Mouse (Mus musculus) liver, embryonic 14.5 days (tissue): ENCODE data around the gene Capzb. TPM values are rescaled to one million over a fixed set of nuclear protein-coding genes. Genes with fewer than 3 reads are reported as not detected.

Source experiments
- ATAC-seq: fragments of 200-750 bp; cut with Nextera tagmentation; 2 replicates; pipeline ENCODE4 v1.8.0; 2017; ENCODE audit warnings: moderate number of reproducible peaks, mild to moderate bottlenecking, moderate library complexity; ENCODE audit not compliant: insufficient read depth
- DNase-seq, 3 experiments: peaks; one replicate each; pipeline ENCODE4 v3.0.0-alpha.2; 2012 to 2013; ENCODE audit warnings: low read depth in 3 of 3, low spot score in 3 of 3
- H3K27ac ChIP-seq: fragments of 300-500 bp; sonication (generic); 2 replicates; pipeline ENCODE4 v1.5.1; 2014; ENCODE audit warnings: moderate library complexity, mild to moderate bottlenecking, control low read depth, inconsistent platforms
- H3K27me3 ChIP-seq: fragments of 300-500 bp; sonication (generic); 2 replicates; pipeline ENCODE4 v1.6.1; 2014; ENCODE audit warnings: mild to moderate bottlenecking, low read length, moderate library complexity; ENCODE audit not compliant: control insufficient read depth, insufficient read depth
- H3K36me3 ChIP-seq: fragments of 300-500 bp; sonication (generic); replicated peaks from 2 replicates; pipeline ENCODE4 v1.6.1; 2014; ENCODE audit warnings: low read depth; ENCODE audit not compliant: control insufficient read depth, insufficient read depth
- H3K4me1 ChIP-seq, 2 experiments: fragments of 200-500 bp in 1 of 2; fragments of 300-500 bp in 1 of 2; sonication (generic) in 1 of 2; replicated peaks; 2 replicates each; pipeline ENCODE4 v1.6.1; 2012 to 2014; ENCODE audit warnings: antibody characterized with exemption in 1 of 2, inconsistent platforms in 1 of 2, low read length in 1 of 2; ENCODE audit not compliant: control insufficient read depth in 2 of 2, insufficient read depth in 2 of 2
- H3K4me2 ChIP-seq: fragments of 300-500 bp; sonication (generic); 2 replicates; pipeline ENCODE4 v1.6.1; 2014; ENCODE audit warnings: low read depth, mild to moderate bottlenecking, control low read depth, moderate library complexity
- H3K4me3 ChIP-seq, 2 experiments: fragments of 200-500 bp in 1 of 2; fragments of 300-500 bp in 1 of 2; sonication (generic) in 1 of 2; 2 replicates each; pipeline ENCODE4 v1.5.1; 2012 to 2014; ENCODE audit warnings: low read depth in 2 of 2, low read length in 2 of 2, mild to moderate bottlenecking in 2 of 2, control low read depth in 1 of 2, inconsistent platforms in 1 of 2, moderate library complexity in 1 of 2; ENCODE audit not compliant: insufficient read depth in 1 of 2
- H3K9ac ChIP-seq: fragments of 300-500 bp; sonication (generic); replicated peaks from 2 replicates; pipeline ENCODE4 v1.6.1; 2014; ENCODE audit warnings: mild to moderate bottlenecking, control low read depth, moderate library complexity
- H3K9me3 ChIP-seq: fragments of 300-500 bp; sonication (generic); 2 replicates; pipeline ENCODE4 v1.6.1; 2016; ENCODE audit warnings: low read length, mixed read lengths; ENCODE audit not compliant: control insufficient read depth
- CTCF ChIP-seq: IDR thresholded peaks from 2 replicates; pipeline ENCODE4 v1.5.1; 2016; ENCODE audit warnings: antibody characterized with exemption, low read depth, control low read depth
- EP300 ChIP-seq: IDR thresholded peaks from 2 replicates; pipeline ENCODE4 v1.6.1; 2016; ENCODE audit warnings: antibody characterized with exemption, low read depth
- WGBS: fragments of 180-500 bp; shearing (Covaris S2); extraction: QIAGEN DNeasy Blood & Tissue Kit; methylation state at CpG from one replicate; pipeline ENCODE4 v1.1.7; 2014; ENCODE audit not compliant: insufficient replicate concordance; 5-methylcytosine and 5-hydroxymethylcytosine counted together
- polyA plus RNA-seq, 2 experiments: library from polyadenylated mRNA; depleted of rRNA in 1 of 2; stranded (reverse) in 1 of 2; unstranded in 1 of 2; fragments of >200 nt; fragmentation: Nextera tagmentation in 1 of 2; extraction: Ambion mirVana in 1 of 2; gene quantifications; 2 replicates each; pipeline versions ENCODE4 v1.2.1 to v1.2.3; 2012 to 2014

The Capzb gene
- polyA plus RNA-seq, 2 experiments = 63.0 to 110 TPM

DNA sequence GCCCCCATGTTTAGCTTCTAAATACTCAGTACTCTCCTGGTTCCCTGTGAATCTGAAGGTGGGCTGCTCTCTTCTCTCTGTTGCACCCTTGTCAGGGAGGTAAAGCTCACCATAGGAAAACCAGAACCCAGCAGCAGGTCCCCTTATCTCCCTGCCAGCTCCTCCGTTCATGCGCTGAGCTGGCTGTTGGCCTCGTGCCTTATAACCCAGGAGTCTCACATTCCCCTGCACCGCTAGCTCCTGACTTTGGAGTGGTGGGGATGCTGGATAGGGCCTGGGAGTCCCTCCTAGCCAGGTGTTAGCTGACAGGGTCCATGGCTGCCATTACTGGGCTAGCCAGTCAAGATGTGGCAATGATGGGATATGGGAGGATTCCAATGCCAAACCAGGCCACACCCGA is 93.5 kb downstream of the Capzb start:
- Histone ChIP-seq H3K36me3 (peaks cover 6% of the 10 kb centered on the region; the same call in 1 of the 2 replicates), H3K4me2 (no peak overlapping the region)
- TF ChIP-seq CTCF (no peak), EP300 (no peak)

DNA sequence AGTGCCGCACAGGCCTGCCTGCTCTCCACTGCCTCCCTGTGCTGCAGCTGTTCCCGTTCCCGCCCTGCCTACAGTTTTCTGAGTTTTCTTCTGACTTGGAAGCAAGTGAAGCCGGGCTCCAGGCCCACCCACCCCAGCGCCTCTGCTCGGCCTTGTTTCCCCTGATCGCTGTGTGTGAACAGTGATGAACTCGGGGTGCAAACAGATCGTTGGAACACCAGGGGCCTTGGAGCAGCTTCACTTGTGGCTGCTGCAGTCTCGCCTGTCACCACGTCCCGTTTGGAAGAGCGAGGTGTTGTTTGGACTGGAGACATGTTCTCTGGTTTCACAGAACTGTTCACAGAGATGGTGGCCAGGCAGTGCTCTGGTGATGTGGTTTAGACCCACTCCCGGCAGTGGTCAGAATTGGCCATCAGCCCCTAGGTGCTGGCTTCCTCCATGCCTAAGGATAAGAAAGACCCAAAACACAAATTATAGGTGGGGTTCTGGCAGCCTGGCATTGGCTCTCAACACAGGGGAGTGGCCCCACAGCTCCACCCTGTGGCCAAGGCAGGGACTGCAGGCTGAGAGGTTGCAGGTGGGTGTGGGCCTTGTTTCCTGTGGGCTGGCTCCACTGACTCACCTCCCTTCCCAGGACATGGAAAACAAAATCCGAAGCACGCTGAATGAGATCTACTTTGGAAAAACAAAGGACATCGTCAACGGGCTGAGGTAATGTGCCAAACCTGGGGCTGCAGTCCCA is 94.6 kb downstream of the Capzb start:
- WGBS = 71% methylated on average over 18 of the region's 18 CpGs
- H3K4me3 ChIP-seq = no peak overlapping the region
- H3K4me2 ChIP-seq = no peak overlapping the region
- H3K27ac ChIP-seq = no peak overlapping the region
- no peaks in the 10 kb centered on the region for H3K27me3 ChIP-seq
- H3K36me3 ChIP-seq = peaks cover 6% of the 10 kb centered on the region; the same call in 1 of the 2 replicates
- ATAC-seq = no peak
- peak in 1 of 3 experiments; percentile 33 for DNase-seq
- H3K4me1 ChIP-seq = no peaks in the 10 kb centered on the region
- TF ChIP-seq EP300 (no peak), CTCF (peak; percentile 98)
- H3K9ac ChIP-seq = no peak overlapping the region
- H3K9me3 ChIP-seq = no peaks in the 10 kb centered on the region

More for the DNA sequence above, 93.5 kb downstream of the Capzb start:
- WGBS = 66% methylated on average over 5 of the region's 5 CpGs
- H3K9me3 ChIP-seq = no peaks in the 10 kb centered on the region
- no peaks in the 10 kb centered on the region for H3K4me1 ChIP-seq
- H3K4me3 ChIP-seq = no peak overlapping the region
- no peak for ATAC-seq
- no peak for DNase-seq
- H3K27me3 ChIP-seq = no peaks in the 10 kb centered on the region
- H3K27ac ChIP-seq = no peak overlapping the region
- no peak overlapping the region for H3K9ac ChIP-seq

DNA sequence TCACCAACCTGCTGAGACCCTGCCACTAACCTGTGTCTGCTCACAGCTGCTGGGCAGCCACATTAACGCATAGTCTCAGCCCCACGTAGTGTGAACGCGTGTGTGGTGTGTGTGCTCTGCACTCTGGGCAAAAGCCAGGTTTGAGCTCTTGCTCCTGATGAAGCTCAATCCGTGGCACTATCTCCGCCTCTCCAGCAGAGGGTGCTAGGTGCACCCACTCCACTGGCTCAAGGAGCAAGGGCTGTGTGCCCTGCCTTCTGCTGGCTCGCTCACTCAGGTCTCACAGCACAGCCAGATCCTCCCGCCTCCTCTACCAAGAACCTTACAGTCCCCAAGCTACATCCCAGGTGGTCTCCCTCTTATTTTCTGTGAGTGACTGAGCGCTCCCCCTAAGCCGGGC is 96.3 kb downstream of the Capzb start:
- 78% methylated on average over 10 of the region's 10 CpGs for WGBS
- no peak for ATAC-seq
- Histone ChIP-seq H3K36me3 (peaks cover 6% of the 10 kb centered on the region; the same call in 1 of the 2 replicates), H3K4me3 (no peak overlapping the region), H3K9me3 (no peaks in the 10 kb centered on the region), H3K27ac (no peak overlapping the region), H3K4me1 (no peaks in the 10 kb centered on the region), H3K9ac (no peak overlapping the region), H3K4me2 (no peak overlapping the region), H3K27me3 (no peaks in the 10 kb centered on the region)
- DNase-seq = no peak
- TF ChIP-seq CTCF = peak; percentile 93
- TF ChIP-seq EP300 = no peak

DNA sequence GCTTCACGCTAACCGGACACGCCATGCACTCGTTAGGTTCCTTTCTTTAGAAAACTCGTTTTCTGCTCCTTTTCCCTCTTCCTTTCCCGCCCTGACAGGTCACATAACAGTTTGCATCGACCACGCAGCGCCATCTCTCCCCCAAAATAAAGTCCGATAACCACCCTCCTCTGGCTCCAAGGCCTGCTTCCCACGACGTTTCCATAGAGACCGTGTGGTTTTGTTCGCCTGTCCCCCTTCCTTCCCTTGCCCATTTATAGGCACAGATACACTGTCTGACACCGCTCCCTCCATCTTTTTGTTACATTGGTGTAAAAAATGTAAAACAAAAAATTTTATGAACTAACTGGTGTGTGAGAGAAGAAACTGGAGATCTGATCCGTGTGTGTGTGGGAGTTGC is 98.4 kb downstream of the Capzb start:
- 80% methylated on average over 16 of the region's 16 CpGs for WGBS
- Histone ChIP-seq H3K4me1 (no peaks in the 10 kb centered on the region), H3K4me3 (no peak overlapping the region), H3K9me3 (no peaks in the 10 kb centered on the region), H3K9ac (no peak overlapping the region), H3K36me3 (peaks cover 6% of the 10 kb centered on the region; the same call in 1 of the 2 replicates), H3K27me3 (no peaks in the 10 kb centered on the region), H3K27ac (no peak overlapping the region), H3K4me2 (no peak overlapping the region)
- ATAC-seq = no peak
- no peak for DNase-seq
- TF ChIP-seq EP300 (no peak), CTCF (no peak)

DNA sequence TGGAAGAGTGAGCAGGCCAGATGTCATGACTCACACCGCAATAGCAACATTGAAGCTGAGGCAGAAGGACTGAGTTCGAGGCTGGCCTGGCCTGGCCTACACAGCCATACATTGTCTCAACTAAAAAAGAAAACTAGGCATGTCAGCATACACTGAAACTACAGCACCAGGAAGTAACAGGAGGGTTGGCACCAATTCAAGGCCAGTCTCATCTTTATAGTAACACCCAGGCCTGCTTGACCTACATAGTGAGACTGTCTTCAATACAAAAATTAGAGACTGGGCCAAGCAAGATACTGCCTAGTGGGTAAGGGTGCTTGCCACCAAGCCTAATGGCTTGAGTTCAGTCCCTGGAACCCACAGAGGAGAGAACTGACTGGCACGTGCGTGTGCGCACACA is 99.3 kb downstream of the Capzb start:
- 86% methylated on average over 5 of the region's 5 CpGs for WGBS
- Histone ChIP-seq H3K4me2 (no peak overlapping the region), H3K4me1 (no peaks in the 10 kb centered on the region), H3K27ac (no peak overlapping the region), H3K9me3 (no peaks in the 10 kb centered on the region), H3K9ac (no peak overlapping the region), H3K27me3 (no peaks in the 10 kb centered on the region), H3K36me3 (peaks cover 6% of the 10 kb centered on the region; the same call in 1 of the 2 replicates), H3K4me3 (no peak overlapping the region)
- no peak for ATAC-seq
- no peak for DNase-seq
- TF ChIP-seq CTCF (no peak), EP300 (no peak)
